Mouse (Mus musculus) heart, adult 2 months (tissue): ENCODE data around the gene Gid4.

Experiments
- CTCF ChIP-seq: fragments of 200-600 bp; IDR thresholded peaks from 2 replicates; pipeline ENCODE4 v1.8.1; 2022; ENCODE audit warnings: antibody characterized with exemption, mild to moderate bottlenecking, moderate library complexity
- POLR2A ChIP-seq: fragments of 200-500 bp; IDR thresholded peaks from 2 replicates; pipeline ENCODE4 v1.6.1; 2011; ENCODE audit warnings: mild to moderate bottlenecking, low read depth, low read length, control low read depth; ENCODE audit not compliant: insufficient read depth

- no peak for TF ChIP-seq CTCF
- TF ChIP-seq POLR2A, result no peak
Observed at GRCm38 (mm10) chr11:60433501-60433900, 16.6 kb downstream of the Gid4 start.
